Mouse (Mus musculus) megakaryocyte-erythroid progenitor cell, adult 5-6 weeks (primary cell): ENCODE measurements around the gene Usp54. TPM values are rescaled to one million over a fixed set of nuclear protein-coding genes. Genes with fewer than 3 reads are reported as not detected.
A peak's percentile ranks its signal among the peaks of the same experiment; 100 is the strongest.

ENCODE experiments used
- ATAC-seq: replicated peaks from 2 replicates; pipeline ENCODE4 v1.8.0; 2016; ENCODE audit warnings: mild to moderate bottlenecking, inconsistent platforms; ENCODE audit not compliant: severe bottlenecking, poor library complexity, low FRiP score, low TSS enrichment
- total RNA-seq, 2 experiments: library from RNA; stranded (forward) in 1 of 2; stranded (reverse) in 1 of 2; fragments of 200-1000, 215-1000 nt in 1 of 2; fragments of >200 nt in 1 of 2; fragmentation: Nextera tagmentation in 1 of 2; gene quantifications; 2 replicates each; pipeline ENCODE4 v1.2.3; 2014 to 2017

Usp54 gene
- total RNA-seq (2014; fragmentation: Nextera tagmentation) (7.5 and 14.1 TPM in 2 replicates), total RNA-seq (2017) (5.6 and 6.8 TPM in 2 replicates)

DNA sequence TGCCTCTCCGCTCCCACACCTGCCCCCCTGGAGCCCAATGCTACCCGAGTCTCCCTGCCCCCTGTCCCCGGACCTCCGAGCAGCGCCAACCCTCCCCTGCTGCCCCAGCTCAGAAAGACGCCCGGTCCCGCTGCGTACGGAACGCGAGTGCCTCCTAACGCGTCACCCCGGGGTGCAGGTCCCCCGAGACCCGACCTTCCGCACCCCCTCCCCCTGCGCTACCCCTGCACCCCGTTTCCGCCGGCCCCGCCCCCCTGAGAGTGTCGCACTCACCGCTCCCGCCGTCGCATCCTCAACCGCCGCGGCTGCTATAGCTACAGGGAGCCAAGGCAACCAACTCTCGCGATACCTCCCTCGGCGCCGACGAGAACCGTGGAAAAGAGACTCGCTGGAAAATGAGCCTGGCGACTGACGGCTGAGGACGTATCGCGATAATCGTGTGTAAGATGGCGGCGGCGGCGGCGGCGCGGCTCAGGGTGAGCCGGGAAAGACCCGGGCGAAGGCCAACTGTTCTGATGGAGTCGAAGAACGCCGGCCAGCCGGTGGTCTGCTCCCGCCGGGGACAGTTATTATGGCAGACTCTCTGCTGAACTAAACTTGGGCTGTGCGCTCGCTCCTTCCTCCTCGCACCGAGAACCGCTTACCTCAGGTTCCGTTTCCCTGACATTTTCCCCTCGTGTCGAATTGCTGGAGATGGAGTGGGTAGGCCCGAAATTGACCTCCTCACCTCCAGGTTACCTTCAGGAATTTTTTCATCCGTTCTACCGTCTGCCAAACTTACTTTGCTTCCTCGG, at the start of gene Usp54:
TSS of gene Usp54 (minus strand) at position 420 of the 794 bp plus-strand sequence.
- peak; percentile 98 for ATAC-seq

DNA sequence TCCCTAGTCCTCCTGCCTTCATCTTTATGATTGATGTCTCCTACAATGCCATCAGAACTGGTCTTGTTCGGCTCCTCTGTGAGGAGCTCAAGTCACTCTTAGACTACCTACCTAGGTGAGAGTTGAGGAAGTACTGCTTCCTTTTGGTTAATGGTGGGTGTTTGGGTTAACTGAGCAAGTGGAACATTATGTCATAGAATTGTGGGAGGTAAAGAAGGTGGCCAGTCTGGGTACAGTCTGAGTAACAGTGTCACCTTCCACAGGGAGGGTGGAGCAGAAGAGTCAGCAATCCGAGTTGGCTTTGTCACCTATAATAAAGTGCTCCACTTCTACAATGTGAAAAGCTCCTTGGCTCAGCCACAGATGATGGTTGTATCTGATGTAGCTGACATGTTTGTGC, 48.1 kb upstream of the Usp54 start:
- ATAC-seq = no peak

DNA sequence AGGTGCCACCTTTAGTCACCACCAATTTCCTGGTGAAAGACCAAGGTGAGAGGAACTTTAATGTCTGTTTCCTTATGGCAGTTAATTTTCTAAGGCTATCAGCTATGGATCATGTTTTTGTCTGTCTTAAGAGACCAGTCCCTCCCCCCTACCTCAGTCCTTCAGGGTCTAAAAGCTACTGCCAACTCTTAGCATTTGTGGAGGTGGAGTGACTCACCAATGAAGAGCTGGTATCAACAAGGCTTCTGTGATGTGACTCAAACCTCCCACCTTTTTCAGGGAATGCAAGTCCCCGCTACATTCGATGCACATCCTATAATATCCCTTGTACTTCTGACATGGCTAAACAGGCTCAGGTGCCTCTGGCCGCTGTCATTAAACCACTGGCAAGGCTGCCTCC, 45.7 kb upstream of the Usp54 start:
- ATAC-seq = no peak

DNA sequence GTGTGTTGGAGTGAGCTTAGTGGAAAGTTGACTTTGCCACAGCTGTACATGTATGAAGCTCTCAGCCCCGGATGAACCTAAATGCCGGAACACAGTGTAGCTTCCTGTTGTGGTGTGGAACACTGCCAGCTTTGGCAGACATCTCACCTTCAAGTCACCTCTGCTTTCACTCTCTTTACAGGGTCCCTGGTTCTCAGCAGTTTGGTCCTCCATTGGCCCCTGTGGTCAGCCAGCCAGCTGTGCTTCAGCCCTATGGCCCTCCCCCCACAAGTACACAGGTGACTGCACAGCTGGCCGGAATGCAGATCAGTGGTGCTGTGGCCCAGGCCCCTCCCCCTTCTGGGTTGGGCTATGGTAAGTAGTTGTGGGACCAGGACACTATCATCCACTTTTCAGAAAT, 41.6 kb upstream of the Usp54 start:
- peak; percentile 58 for ATAC-seq

DNA sequence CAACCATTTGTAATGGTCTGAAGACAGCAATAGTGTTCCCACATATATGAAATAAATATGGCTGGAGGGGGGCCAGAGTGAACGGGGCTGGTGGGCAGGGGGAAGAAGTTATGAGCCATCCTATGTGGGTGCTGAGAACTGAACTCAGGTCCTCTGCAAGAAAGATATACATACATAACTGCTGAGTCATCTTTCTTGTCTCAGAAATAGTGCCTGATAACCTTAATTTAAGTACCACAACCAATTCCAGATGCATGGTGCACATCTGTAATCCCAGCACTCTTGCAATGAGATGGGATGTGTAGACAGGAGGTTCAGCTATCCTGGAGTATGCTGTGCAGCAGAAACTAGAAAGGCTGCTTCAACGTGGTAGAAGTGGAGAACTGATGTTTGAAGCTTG, 40.9 kb upstream of the Usp54 start:
- ATAC-seq = no peak

DNA sequence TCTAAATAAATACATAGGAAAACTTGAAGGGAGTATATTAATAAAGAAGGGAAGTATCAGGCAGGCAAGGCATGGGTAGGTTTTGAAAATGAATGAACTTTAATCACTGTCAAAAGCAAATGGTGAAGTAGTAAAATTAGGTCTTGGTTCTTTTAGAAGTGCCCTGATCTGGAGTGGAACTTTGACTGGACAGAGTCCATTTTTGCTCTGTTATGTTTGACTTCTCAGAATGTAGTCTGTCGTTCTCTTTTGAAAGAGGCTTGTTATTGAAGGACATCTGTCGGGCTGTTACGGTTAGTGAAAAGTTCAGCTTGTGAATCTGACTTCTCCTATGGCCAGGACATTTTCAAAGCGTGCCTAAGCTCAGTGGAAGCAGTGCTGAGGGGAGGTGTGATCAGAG, 37.0 kb upstream of the Usp54 start:
- no peak for ATAC-seq

DNA sequence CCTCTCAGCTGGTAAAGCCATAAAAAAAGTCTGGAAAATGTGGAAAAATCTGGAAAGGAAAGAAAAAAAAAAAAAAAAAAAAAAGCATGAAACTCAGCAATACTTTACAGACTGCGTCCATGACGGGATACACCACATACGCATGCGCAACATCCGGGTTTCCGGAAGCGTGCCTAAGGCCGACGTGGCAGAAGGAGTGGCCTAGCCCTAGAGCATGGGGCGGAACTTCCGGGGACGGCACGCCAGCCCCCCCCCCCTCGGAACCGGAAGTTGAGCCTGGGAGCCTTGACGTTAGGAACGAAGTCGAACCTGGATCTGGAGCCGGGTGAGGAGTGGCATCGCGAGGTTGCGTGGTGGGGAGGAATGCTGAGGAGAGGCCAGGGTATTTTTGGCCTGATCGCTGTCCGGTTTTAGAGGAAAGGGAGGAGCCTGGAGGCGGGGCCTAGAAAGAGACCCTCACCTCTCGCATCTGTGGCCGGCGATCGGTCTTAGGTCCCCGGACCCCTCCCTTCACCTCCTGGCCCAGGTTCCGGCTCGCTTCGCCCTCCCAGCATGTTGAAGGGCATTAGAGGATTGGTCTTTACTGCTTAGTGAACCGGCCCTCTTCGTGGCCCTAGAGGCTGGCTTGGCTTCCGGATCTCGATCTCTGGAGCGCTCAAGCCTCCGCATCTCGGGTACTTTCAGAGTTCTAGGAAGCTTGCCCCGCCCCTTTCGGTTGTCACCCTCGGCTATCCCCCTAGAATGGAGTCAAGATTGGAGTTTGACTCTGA, 33.4 kb upstream of the Usp54 start, which contains the start of gene Sec24c:
TSS of gene Sec24c (plus strand) at position 245 of the 770 bp plus-strand sequence.
- ATAC-seq = peak; percentile 93

DNA sequence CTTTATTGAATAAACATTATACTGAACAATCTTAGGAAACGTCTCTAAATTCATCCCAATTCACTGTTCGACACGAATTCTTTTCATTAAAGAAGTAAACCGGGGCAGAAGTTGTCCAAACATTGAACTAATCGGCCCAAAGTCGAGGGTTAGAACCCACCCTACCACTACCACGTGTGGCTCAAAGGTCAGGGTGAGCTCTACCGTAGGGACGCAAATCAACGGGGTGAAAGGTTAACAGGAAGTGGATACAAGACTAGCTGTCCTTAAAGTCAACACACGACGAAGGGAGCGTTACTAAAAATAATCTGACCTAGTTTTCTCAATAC, 32.8 kb upstream of the Usp54 start:
- peak; percentile 50; the same call in 1 of the 2 replicates for ATAC-seq

DNA sequence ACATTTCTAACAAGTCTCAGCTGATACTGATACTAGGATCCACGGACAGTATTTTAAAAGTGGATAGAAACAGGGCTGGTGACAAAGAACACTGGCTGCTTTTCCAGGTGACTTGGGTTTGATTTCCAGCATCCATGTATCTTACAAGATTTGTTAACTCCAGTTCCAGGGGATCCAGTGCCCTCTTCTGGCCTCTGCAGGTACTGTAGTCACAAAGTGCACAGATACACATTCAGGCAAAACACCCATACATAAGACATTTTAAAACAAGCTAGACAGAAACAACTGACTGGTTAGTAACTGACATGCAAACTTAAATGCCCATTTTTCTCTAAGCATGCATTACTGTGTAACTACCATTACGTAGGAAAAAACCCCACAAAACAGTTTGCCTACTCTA, 32.1 kb upstream of the Usp54 start:
- no peak for ATAC-seq

DNA sequence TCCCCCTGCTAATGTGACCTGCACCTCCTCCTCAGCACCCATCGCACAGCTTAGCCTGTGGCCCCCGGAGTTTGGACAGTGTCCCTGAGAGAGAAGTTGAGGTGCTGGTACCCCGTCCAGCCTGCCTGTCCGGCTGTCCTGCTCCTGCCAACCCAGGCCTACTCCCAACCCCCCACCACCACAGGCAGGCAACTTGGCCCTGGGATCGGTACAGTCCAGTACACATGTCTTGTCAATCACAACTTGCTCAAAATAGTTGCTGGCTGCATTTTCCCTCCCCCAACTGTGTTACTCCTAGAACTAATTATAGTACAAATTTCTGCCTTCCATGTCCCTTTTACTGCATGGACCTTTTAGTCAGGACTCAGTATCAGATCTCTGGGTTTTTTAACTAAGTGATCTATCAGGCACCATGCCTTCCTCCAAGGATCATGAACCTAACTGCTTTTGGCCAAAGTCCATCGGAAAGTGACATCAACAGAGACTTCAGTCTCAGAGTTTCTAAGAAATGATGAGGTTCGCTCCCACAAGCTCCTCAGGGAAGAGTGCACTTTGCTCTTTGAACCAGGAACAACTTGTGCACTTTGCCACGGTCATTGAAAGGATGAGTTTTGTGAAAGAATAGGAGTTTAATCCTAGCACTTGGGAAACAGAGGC, 27.4 kb upstream of the Usp54 start, which contains the start of gene Synpo2l:
TSS of gene Synpo2l (minus strand) at position 201 of the 657 bp plus-strand sequence.
- ATAC-seq = no peak

DNA sequence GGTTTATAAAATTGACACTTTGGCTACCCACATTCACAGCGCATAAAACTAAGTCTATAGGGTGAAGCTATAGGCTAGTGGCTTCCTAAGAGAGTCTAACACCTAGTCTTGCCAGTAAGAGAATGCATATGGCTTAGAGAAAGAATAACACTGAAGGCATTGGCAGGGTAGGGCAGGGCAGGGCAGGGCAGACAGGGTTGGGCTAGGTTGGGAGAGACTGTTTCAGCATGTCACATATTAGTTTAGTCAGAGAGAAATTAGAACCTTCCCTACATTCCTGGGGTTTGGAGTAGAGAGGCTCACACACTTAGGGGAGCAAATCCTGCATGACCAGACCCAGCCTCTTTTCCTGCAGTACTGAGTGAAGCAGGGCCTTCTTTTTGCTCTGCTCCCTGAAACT, 26.6 kb upstream of the Usp54 start:
- ATAC-seq = no peak

DNA sequence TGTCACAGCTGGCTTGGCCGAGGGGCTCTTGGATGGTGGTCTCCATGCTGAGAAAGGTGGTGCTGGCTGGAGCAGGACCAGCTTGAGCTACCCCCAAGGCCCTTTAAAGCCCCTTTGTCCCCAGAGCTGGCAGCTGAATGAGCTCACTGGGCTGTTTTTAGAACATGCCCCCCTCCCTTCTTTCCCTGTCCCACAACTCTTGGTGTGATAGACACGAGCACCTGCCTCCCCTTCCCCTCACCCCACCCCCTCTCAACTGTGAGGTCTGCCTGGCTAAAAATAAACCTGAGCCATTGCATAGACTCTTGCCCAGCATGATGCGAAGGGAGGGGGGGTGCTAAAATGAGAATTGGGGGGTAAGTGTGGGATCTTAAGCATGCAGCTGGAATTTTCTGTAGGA, 23.6 kb upstream of the Usp54 start:
- no peak for ATAC-seq

DNA sequence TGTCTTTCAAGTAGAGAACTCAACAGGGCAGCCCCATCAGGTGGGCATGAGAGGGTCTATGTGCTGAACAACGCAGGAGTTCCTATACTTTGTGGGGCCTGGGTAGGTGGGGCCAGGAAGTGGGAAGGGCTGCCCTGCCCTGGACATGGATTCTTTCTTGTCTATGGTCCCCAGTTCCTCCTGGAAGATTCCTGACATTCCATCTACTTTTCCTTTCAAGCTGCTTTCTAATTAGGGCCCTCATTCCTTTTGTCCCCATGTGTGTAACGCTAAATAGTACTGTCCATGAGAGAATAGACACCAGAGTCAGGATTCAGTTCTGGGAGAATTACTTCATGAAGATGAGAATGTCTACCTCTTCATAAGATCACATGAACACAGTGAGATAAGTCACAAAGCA, 22.7 kb upstream of the Usp54 start:
- ATAC-seq = no peak

DNA sequence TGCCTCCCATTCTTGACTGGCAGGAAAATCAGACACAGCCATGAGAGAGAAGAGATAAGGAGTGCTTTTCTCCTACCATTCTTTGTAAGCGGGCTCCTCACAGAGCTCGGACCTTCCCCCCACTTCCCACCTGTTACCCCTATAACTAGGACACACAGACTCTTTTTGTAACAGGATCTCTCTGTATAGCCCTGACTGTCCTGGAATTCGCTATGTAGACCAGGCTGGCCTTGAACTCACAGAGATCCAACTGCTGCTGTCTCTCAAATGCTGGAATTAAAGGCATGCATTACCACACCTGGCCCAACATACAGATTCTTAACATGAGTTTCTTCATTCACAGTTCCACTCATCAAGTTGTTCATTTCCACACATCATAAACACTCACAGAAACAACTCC, 21.9 kb upstream of the Usp54 start:
- ATAC-seq = no peak

DNA sequence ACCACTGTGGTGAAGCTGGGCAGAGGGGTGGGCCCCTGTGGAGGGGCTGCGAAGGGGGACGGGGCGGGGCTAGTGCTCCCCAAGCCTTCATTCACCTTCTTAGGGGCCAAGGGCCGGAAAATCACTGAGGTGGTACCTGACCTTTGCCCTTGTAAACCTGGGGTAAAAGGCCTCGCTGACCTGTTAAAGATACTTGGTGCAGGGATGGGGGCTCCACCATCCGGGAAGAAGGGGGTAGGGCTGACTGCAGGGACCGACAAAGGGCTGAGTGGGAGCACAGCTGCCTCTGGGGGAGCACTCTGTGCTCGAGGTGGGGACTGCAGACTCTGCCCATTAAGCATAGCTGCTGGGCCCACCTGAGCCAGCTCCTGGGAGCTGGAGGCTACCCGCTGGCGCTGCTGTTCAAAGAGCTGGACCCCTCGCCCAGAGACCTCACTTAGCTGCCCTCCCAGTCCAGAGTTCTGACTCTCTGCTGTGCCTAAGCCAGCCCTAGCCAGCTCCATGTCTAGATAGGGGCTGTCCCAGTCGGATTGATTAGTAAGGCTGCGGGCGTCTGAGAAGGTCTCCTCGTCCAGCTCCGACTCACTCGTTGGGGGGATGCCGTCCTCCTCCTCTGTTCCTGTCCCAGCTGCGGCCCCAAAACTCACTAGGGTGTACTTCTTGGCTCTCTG, 20.9 kb upstream of the Usp54 start:
- ATAC-seq = no peak

DNA sequence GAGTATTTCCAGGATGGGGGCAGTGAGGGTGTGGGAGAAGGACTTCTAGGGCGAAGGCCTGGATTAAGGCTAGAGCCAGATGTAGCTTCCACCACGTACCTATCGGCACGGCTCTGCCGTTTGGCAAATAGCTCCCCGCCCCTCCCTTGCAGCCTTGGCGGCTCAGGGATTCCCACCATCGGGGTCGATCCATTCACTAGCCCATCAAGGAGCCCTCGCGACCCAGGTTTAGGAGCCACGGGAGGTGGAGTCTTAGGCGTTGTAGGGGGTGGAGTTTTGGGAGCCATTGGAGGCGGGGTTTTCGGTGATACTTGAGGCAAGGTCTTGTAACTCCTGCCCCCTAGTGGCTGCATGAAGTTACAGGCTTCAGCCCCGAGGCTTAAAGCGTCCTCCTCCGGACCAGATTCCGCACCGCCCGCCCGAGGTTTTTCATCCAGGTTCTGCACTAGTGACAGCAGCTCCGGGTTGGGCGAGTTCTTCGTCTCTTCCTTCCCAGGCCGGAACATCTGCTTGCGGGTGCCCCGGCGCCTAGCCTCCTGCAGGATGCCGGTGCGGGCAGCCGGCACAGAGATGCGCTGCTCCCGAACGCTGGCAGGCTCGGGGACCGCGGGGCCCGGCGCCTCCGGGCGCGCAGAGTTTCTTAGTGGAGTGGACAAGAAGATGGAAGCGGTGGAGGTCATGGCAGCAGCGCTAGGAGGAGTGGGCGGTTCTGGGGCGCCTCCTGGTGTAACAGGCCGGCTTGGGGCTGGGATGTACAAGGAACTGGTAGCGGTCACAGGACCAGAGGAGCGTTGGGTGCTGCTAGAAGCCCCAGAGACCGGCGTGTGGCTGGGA, 20.2 kb upstream of the Usp54 start:
- ATAC-seq = peak; percentile 90

DNA sequence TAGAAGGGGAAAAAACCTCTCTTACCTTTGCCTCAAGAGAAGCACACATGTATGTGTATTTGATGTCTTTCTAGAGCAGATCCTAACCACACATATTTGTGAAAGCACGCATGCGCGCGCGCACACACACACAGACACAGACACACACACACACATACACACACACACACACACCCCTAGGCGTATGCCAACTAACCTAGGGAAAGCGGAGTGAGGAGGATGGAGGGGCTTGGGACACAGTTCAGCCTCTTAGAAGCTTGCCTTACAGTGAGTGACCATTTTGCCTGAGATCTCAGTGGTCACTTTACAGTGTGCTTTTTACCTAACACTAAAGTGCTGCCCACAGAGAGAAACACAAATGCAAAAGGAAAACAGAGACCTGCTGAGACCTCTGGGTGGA, 18.8 kb upstream of the Usp54 start:
- no peak for ATAC-seq

DNA sequence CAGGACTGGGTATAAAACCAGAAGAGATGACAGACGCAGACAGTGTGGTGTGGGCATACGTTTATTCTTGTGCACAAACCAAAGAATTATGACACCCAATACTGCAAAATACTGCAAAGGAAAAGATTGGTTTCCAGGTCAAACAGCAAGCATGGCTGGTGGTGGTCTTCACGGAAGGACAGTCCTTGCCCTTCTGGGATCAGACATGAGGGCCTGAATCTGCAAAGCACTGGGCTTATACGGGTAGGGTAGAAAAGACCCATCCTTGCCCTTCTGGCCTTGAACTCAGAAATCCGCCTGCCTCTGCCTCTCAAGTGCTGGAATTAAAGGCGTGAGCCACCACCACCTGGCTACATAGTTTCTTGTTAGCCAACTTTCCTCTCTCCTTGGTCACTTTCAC, 18.0 kb upstream of the Usp54 start:
- no peak for ATAC-seq

DNA sequence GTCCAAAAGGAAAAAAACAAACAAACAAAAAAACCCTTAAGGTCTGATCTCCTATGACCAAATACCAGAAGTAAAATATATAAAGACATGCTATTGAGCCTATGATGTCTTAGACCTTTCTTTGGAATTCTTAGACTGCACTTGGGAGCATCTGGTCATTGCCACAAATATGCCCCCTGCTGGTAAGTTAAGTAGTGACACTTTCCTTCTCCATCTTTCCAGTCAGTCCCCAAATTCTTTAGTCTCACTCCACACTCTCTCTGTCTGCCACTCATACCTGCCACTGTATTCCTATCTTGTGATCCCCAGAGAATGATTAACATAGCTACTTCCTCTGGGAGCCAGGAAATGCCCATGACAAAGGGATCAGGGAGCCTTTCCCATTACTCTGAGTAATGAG, 17.5 kb upstream of the Usp54 start:
- ATAC-seq = no peak
